Mouse (Mus musculus) small intestine, adult 2 months (tissue): Measurements from ENCODE around the gene St3gal6. TPM values are rescaled to one million over a fixed set of nuclear protein-coding genes. Genes with fewer than 3 reads are reported as not detected.

ENCODE experiments used
- H3K27ac ChIP-seq: fragments of 200-500 bp; 2 replicates; pipeline ENCODE4 v1.5.1; 2012; ENCODE audit warnings: low read depth, low read length, control low read depth, inconsistent platforms; ENCODE audit not compliant: insufficient read depth
- H3K27me3 ChIP-seq: fragments of 200-500 bp; 2 replicates; pipeline ENCODE4 v1.6.1; 2012; ENCODE audit warnings: mild to moderate bottlenecking, moderate library complexity, low read length, inconsistent platforms; ENCODE audit not compliant: control insufficient read depth, insufficient read depth
- H3K36me3 ChIP-seq: fragments of 200-500 bp; 2 replicates; pipeline ENCODE4 v1.6.1; 2012; ENCODE audit warnings: mild to moderate bottlenecking, low read length, control low read depth, inconsistent platforms; ENCODE audit not compliant: control insufficient read depth, insufficient read depth
- H3K4me1 ChIP-seq: fragments of 200-500 bp; 2 replicates; pipeline ENCODE4 v1.6.1; 2012; ENCODE audit warnings: low read length, inconsistent platforms, mixed read lengths; ENCODE audit not compliant: control insufficient read depth, insufficient read depth, insufficient read length
- H3K4me3 ChIP-seq: fragments of 200-500 bp; 2 replicates; pipeline ENCODE4 v1.5.1; 2012; ENCODE audit warnings: low read depth, mild to moderate bottlenecking, control low read depth, inconsistent platforms, low read length, moderate library complexity
- CTCF ChIP-seq: fragments of 200-500 bp; IDR thresholded peaks from 2 replicates; pipeline ENCODE4 v1.5.1; 2012; ENCODE audit warnings: low read depth, mild to moderate bottlenecking, control low read depth, inconsistent platforms, low read length, moderate library complexity, mixed read lengths; ENCODE audit not compliant: insufficient replicate concordance, insufficient read length; ENCODE audit errors: extremely low read depth
- POLR2A ChIP-seq: fragments of 200-500 bp; IDR thresholded peaks from 2 replicates; pipeline ENCODE4 v1.6.1; 2012; ENCODE audit warnings: low read depth, mild to moderate bottlenecking, control low read depth, inconsistent platforms, low read length, moderate library complexity
- WGBS: fragments of 180-500 bp; shearing (Covaris S2); methylation state at CpG from one replicate; pipeline ENCODE4 v1.1.7; 2018; 5-methylcytosine and 5-hydroxymethylcytosine counted together
- polyA plus RNA-seq: library from polyadenylated mRNA; depleted of rRNA; stranded (reverse); fragments of >200 nt; gene quantifications from 2 replicates; pipeline ENCODE4 v1.2.3, GENCODE M21; 2012

The St3gal6 gene
- polyA plus RNA-seq, 1 experiment: 18.6 TPM

GRCm38 (mm10) chr16:58453138-58453537 is 70.9 kb downstream of the St3gal6 start:
- H3K27me3 ChIP-seq: no peaks in the 10 kb centered on the region; the same call in 1 of the 2 replicates
- H3K27ac ChIP-seq: no peak overlapping the region
- H3K4me1 ChIP-seq: no peaks in the 10 kb centered on the region
- H3K36me3 ChIP-seq: no peaks in the 10 kb centered on the region
- WGBS: 76% methylated on average over 3 of the region's 3 CpGs
- H3K4me3 ChIP-seq: no peak overlapping the region
- TF ChIP-seq POLR2A (no peak), CTCF (no peak)

DNA sequence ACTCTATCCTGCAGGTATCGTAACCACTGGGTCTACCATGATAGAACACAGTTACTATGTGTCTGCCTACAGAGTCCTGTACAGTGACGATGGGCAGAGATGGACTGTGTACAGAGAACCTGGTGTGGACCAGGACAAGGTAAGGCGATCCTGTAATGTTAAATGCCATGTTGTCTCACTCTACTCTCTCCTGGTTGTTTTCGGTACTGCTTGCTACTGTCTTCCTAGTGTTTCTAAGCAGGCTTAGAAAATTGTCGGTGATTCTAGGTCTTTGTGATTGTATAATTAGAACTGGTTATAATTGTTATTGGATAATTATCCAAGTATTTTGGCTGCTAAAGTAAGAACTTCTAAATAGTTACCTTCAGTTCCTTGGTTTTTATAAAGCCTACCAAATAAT is 72.4 kb downstream of the St3gal6 start:
- Histone ChIP-seq H3K27me3 (no peaks in the 10 kb centered on the region; the same call in 1 of the 2 replicates), H3K27ac (no peak overlapping the region), H3K36me3 (no peaks in the 10 kb centered on the region), H3K4me3 (no peak overlapping the region), H3K4me1 (no peaks in the 10 kb centered on the region)
- WGBS: 91% methylated on average over 5 of the region's 5 CpGs
- TF ChIP-seq POLR2A: no peak
- no peak for TF ChIP-seq CTCF

DNA sequence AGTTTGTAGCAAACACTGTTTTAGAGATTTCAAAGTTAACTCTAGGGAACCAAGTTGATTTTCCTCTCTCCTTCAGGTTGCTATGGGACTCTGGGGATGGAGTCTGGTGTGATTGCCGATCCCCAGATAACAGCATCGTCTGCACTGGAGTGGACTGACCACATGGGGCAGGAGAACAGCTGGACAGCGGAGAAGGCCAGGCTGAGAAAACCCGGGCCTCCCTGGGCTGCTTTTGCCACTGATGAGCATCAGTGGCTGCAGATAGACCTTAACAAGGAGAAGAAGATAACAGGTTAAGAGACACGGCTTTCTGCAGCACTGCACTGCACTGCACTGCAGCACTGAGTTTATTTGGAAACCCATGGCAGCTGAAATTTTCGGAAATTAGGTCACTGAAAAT is 73.4 kb downstream of the St3gal6 start:
- TF ChIP-seq POLR2A (no peak), CTCF (no peak)
- WGBS: 67% methylated on average over 6 of the region's 6 CpGs

DNA sequence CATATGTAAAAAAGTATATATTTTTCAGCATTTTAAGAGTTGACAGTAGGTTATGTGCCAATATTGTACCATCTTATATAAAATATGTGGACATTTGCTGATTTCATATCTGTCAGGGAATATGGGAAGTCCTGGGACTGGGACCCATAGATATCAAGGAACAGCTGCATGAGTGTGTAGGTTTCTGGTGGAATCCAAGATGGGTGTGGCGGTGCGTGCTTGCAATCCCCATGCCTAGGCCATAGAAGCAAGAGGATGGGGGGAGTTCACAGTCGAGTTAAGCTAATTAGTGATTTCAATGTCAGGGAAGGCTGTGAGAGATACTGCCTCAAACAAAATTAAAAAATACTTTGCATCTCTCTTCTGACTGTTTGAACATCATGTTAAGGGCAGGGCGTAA is 75.0 kb downstream of the St3gal6 start:
- TF ChIP-seq POLR2A: no peak
- no peak for TF ChIP-seq CTCF
- 87% methylated on average over 4 of the region's 4 CpGs for WGBS
- no peaks in the 10 kb centered on the region for H3K36me3 ChIP-seq
- no peak overlapping the region for H3K27ac ChIP-seq
- no peaks in the 10 kb centered on the region for H3K4me1 ChIP-seq
- H3K4me3 ChIP-seq: no peak overlapping the region
- H3K27me3 ChIP-seq: no peaks in the 10 kb centered on the region; the same call in 1 of the 2 replicates

More for the DNA sequence above, 73.4 kb downstream of the St3gal6 start:
- H3K4me1 ChIP-seq: no peaks in the 10 kb centered on the region
- H3K4me3 ChIP-seq: no peak overlapping the region
- H3K27me3 ChIP-seq: no peaks in the 10 kb centered on the region; the same call in 1 of the 2 replicates
- H3K36me3 ChIP-seq: no peaks in the 10 kb centered on the region
- no peak overlapping the region for H3K27ac ChIP-seq

DNA sequence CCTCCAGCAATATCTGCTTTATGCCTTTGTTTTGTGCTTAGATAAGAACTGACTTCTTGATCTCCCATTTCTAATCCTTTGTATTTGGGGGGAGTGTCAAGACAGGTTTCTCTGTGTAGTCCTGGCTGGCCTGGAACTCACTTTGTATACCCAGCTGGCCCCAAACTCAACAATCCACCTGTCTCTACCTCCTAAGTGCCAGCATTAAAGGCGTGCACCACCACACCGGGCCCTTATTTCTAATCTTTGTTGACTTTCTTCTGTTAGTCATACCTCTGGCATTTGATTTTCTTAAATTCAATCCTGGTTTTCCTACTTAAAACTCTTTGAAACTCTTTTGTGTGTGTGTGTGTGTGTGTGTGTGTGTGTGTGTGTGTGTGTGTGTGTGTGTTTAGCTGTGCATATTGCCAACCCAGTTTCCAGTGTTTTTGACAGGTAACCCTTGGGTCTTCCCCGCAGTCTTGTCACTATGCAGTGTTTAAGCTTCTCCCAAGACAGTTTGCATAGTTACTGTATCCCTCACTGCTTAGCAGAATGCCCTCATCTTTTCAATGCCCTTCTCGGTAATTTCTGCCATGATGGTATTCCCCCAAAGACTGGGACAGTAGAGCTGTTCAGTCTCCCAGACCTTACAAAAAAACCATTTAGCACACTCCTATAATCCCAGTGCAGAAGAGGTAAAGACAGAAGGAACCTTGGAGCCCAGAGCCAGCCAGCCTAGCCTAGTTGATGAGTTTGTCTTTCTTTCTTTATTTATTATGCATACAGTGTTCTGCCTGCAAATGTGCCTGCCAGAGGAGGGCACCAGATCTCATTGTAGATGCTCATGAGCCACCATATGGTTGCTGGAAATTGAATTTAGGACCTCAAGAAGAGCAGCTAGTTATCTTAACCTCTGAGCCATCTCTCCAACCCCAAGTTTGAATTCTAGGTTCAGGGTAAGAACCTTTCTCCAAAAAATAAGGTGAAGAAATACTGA is 77.5 kb downstream of the St3gal6 start:
- Histone ChIP-seq H3K27me3 (no peaks in the 10 kb centered on the region), H3K4me3 (no peak overlapping the region), H3K4me1 (no peaks in the 10 kb centered on the region), H3K36me3 (no peaks in the 10 kb centered on the region), H3K27ac (no peak overlapping the region)
- WGBS: 59% methylated on average over 4 of the region's 4 CpGs
- TF ChIP-seq CTCF (no peak), POLR2A (no peak)

GRCm38 (mm10) chr16:58444735-58445134 is 79.3 kb downstream of the St3gal6 start:
- H3K4me3 ChIP-seq: no peak overlapping the region
- no peak overlapping the region for H3K27ac ChIP-seq
- H3K4me1 ChIP-seq: no peaks in the 10 kb centered on the region
- no peaks in the 10 kb centered on the region for H3K36me3 ChIP-seq
- no peaks in the 10 kb centered on the region for H3K27me3 ChIP-seq
- WGBS: 60% methylated on average over 6 of the region's 6 CpGs
- TF ChIP-seq CTCF (no peak), POLR2A (no peak)

GRCm38 (mm10) chr16:58432384-58432783 is 91.7 kb downstream of the St3gal6 start:
- H3K27ac ChIP-seq: no peak overlapping the region
- H3K27me3 ChIP-seq: no peaks in the 10 kb centered on the region
- H3K4me1 ChIP-seq: no peaks in the 10 kb centered on the region
- WGBS: 90% methylated on average over 1 of the region's 1 CpGs
- no peaks in the 10 kb centered on the region for H3K36me3 ChIP-seq
- H3K4me3 ChIP-seq: no peak overlapping the region
- TF ChIP-seq POLR2A: no peak
- no peak for TF ChIP-seq CTCF
